Mouse (Mus musculus) kidney, embryonic 16.5 days (tissue): ENCODE results near the gene Denr. TPM values are rescaled to one million over a fixed set of nuclear protein-coding genes. Genes with fewer than 3 reads are reported as not detected.
A peak's percentile ranks its signal among the peaks of the same experiment; 100 is the strongest.

Experiments
- ATAC-seq: fragments of 200-750 bp; cut with Nextera tagmentation; 2 replicates; pipeline ENCODE4 v1.8.0; 2017; ENCODE audit warnings: moderate TSS enrichment; ENCODE audit not compliant: low FRiP score, low TSS enrichment
- H3K27ac ChIP-seq: fragments of 300-500 bp; sonication (generic); 2 replicates; pipeline ENCODE4 v1.5.1; 2014; ENCODE audit warnings: low read length
- H3K27me3 ChIP-seq: fragments of 300-500 bp; sonication (generic); 2 replicates; pipeline ENCODE4 v1.6.1; 2014; ENCODE audit warnings: low read length, control low read depth, mixed read lengths; ENCODE audit not compliant: insufficient read depth
- H3K36me3 ChIP-seq: fragments of 300-500 bp; sonication (generic); 2 replicates; pipeline ENCODE4 v1.6.1; 2014; ENCODE audit warnings: low read length, control low read depth, mixed read lengths; ENCODE audit not compliant: insufficient read depth
- H3K4me1 ChIP-seq: fragments of 300-500 bp; sonication (generic); 2 replicates; pipeline ENCODE4 v1.6.1; 2014; ENCODE audit warnings: low read length, control low read depth, mixed read lengths; ENCODE audit not compliant: insufficient read depth
- H3K4me2 ChIP-seq: fragments of 300-500 bp; sonication (generic); replicated peaks from 2 replicates; pipeline ENCODE4 v1.6.1; 2014; ENCODE audit warnings: low read depth, low read length
- H3K4me3 ChIP-seq: fragments of 300-500 bp; sonication (generic); 2 replicates; pipeline ENCODE4 v1.5.1; 2014; ENCODE audit warnings: mild to moderate bottlenecking, low read length
- H3K9ac ChIP-seq: fragments of 300-500 bp; sonication (generic); replicated peaks from 2 replicates; pipeline ENCODE4 v1.6.1; 2014; ENCODE audit warnings: low read length
- H3K9me3 ChIP-seq: fragments of 300-500 bp; sonication (generic); 2 replicates; pipeline ENCODE4 v1.6.1; 2016; ENCODE audit warnings: low read length, control low read depth
- WGBS: fragments of 180-500 bp; shearing (Covaris S2); extraction: QIAGEN DNeasy Blood & Tissue Kit; methylation state at CpG from one replicate; pipeline ENCODE4 v1.1.7; 2014; 5-methylcytosine and 5-hydroxymethylcytosine counted together
- polyA plus RNA-seq: library from polyadenylated mRNA; unstranded; fragments of >200 nt; fragmentation: Nextera tagmentation; extraction: Ambion mirVana; gene quantifications from 2 replicates; pipeline ENCODE4 v1.2.1, GENCODE M21; 2015

The Denr gene
- polyA plus RNA-seq, 1 experiment from 2014 or later: 107 TPM

DNA sequence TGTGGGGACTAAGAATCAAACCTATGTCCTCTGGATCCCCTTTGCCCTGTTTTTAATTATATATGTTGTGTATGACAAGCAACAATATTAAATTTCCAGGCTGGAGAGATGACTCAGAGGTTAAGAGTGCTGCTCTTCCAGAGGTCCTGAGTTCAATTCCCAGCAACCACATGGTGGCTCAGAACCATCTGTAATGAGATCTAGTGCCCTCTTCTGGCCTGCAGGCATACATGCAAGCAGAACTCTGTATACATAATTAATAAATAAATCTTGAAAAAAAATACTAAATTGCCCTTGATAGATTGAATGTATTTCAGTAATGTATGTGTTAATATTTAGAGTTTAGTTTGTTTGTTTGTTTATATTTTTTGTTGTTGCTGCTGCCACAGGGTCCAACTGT lies 26.0 kb downstream of the Denr start:
- Histone ChIP-seq H3K27me3 (no peaks in the 10 kb centered on the region), H3K36me3 (peaks cover 2% of the 10 kb centered on the region), H3K4me1 (peaks cover 4% of the 10 kb centered on the region; the same call in 1 of the 2 replicates), H3K9ac (no peak overlapping the region), H3K4me3 (no peak overlapping the region), H3K27ac (no peak overlapping the region), H3K9me3 (no peaks in the 10 kb centered on the region), H3K4me2 (no peak overlapping the region)
- no peak for ATAC-seq

- Histone ChIP-seq H3K27ac (no peak overlapping the region), H3K36me3 (no peaks in the 10 kb centered on the region), H3K9ac (no peak overlapping the region), H3K4me2 (no peak overlapping the region), H3K9me3 (no peaks in the 10 kb centered on the region), H3K4me3 (no peak overlapping the region), H3K27me3 (no peaks in the 10 kb centered on the region), H3K4me1 (peaks cover 4% of the 10 kb centered on the region; the same call in 1 of the 2 replicates)
- ATAC-seq: no peak
- 87% methylated on average over 12 of the region's 12 CpGs for WGBS
Measured at GRCm38 (mm10) chr5:123933556-123933955, 26.6 kb downstream of the Denr start.

DNA sequence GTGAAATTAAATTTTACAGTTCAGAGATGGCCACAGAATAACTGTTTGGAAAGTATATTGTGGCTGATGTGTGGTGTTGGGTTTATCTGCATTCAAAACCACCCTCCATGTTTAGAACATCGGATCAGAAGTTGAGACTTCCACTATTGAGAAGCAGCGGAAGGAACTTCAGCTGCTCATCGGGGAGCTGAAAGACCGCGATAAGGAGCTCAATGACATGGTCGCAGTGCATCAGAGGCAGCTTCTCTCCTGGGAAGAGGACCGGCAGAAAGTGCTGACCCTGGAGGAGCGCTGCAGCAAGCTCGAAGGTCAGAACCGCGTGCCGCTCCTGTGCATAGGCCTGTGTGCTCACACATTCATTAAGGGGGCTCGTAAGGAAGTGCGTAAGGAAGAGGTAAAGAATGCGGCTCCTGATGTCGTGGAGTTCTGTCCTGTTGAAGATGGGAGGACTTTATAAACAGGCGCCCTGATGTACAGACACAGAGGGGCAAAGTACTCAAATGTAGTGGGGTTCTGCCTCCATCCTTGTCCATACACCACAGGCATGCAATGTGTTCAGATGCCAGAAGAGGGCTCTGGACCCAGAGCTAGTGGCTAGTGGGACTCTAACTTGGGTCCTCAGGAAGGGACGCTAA lies 27.1 kb downstream of the Denr start:
- WGBS: 41% methylated on average over 18 of the region's 18 CpGs
- no peak overlapping the region for H3K27ac ChIP-seq
- H3K9ac ChIP-seq: 0 out of 2 replicates have a peak overlapping the region, but pooled peaks have one; percentile 38
- H3K4me3 ChIP-seq: no peak overlapping the region
- H3K4me1 ChIP-seq: peaks cover 4% of the 10 kb centered on the region; the same call in 1 of the 2 replicates
- no peak overlapping the region for H3K4me2 ChIP-seq
- no peaks in the 10 kb centered on the region for H3K36me3 ChIP-seq
- H3K9me3 ChIP-seq: no peaks in the 10 kb centered on the region
- H3K27me3 ChIP-seq: no peaks in the 10 kb centered on the region
- no peak for ATAC-seq

DNA sequence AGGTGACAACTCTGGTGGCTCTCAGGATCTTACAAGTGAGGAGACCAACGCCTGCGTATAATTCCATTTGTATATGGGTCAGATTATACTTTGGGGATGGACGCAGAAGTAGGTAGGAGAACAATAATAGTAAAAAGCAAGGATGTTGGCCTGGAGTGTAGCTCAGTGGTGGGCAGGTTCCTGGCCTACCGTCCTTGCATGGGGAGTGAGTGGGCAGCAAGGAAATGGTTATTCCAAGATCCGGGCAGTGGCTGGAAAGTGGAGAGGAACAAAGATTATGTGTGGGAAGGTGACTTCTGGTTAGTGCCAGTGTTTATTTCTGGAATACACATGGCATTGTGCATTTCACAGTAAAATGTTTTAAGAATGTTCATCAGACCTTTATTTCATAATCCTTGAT lies 29.0 kb downstream of the Denr start:
- no peaks in the 10 kb centered on the region for H3K9me3 ChIP-seq

DNA sequence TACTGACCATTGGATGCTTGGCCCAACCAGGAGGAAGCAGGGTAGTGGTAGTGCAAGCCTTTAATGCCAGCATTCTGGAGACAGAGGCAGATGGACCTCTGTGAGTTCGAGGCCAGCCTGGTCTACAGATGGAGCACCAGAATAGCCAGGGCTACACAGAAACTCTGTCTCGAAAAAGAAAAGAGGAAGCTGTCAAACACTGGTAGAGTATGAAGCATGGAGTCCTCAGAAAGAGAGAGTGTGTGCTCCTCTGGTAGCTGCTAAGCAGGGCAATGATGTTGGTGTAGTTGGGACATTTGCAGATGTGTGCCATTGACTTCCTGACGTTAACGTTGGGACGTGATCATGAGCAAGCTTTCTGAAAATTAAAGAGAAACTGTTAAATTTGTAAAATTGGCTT lies 31.5 kb downstream of the Denr start:
- Histone ChIP-seq H3K4me1 (no peaks in the 10 kb centered on the region), H3K4me2 (no peak overlapping the region), H3K27ac (no peak overlapping the region), H3K27me3 (no peaks in the 10 kb centered on the region), H3K36me3 (no peaks in the 10 kb centered on the region), H3K9ac (no peak overlapping the region), H3K9me3 (no peaks in the 10 kb centered on the region), H3K4me3 (no peak overlapping the region)
- WGBS: 90% methylated on average over 5 of the region's 5 CpGs
- ATAC-seq: no peak

More for the DNA sequence above, 29.0 kb downstream of the Denr start:
- WGBS: 88% methylated on average over 5 of the region's 5 CpGs
- Histone ChIP-seq H3K9ac (no peak overlapping the region), H3K4me3 (no peak overlapping the region), H3K4me1 (peaks cover 4% of the 10 kb centered on the region; the same call in 1 of the 2 replicates), H3K4me2 (no peak overlapping the region), H3K27me3 (no peaks in the 10 kb centered on the region), H3K36me3 (no peaks in the 10 kb centered on the region), H3K27ac (no peak overlapping the region)
- no peak for ATAC-seq

DNA sequence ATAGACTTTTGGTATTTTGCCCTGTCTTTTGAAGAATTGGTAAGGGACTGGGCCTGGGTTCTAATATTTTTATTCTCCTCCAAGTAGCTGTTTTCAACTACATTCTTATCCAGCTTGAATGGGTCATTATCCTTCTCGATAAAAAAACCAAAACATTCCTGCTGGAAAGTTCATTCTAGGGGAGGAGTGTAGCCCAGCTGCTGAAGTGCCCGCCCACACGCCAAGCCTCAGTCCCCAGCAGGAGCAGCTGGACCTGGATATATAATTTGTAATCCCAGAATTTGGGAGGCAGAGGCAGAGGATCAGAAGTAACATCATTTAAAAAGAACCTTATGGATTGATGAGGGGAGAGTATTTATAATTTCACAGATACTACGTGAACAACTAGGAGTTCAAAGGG lies 39.6 kb downstream of the Denr start:
- Histone ChIP-seq H3K9me3 (no peaks in the 10 kb centered on the region), H3K27me3 (no peaks in the 10 kb centered on the region), H3K4me1 (no peaks in the 10 kb centered on the region), H3K4me2 (no peak overlapping the region), H3K27ac (no peak overlapping the region), H3K36me3 (no peaks in the 10 kb centered on the region), H3K4me3 (no peak overlapping the region), H3K9ac (no peak overlapping the region)
- no peak for ATAC-seq
- WGBS: 44% methylated on average over 4 of the region's 4 CpGs

- H3K4me3 ChIP-seq: no peak overlapping the region
- no peak overlapping the region for H3K27ac ChIP-seq
- no peak overlapping the region for H3K9ac ChIP-seq
- no peak for ATAC-seq
- no peaks in the 10 kb centered on the region for H3K9me3 ChIP-seq
- no peaks in the 10 kb centered on the region for H3K36me3 ChIP-seq
- no peak overlapping the region for H3K4me2 ChIP-seq
- H3K27me3 ChIP-seq: no peaks in the 10 kb centered on the region
- whole genome bisulfite sequencing: 51% methylated on average over 7 of the region's 7 CpGs
- H3K4me1 ChIP-seq: no peaks in the 10 kb centered on the region
Measured at GRCm38 (mm10) chr5:123947041-123947761, 40.2 kb downstream of the Denr start.

DNA sequence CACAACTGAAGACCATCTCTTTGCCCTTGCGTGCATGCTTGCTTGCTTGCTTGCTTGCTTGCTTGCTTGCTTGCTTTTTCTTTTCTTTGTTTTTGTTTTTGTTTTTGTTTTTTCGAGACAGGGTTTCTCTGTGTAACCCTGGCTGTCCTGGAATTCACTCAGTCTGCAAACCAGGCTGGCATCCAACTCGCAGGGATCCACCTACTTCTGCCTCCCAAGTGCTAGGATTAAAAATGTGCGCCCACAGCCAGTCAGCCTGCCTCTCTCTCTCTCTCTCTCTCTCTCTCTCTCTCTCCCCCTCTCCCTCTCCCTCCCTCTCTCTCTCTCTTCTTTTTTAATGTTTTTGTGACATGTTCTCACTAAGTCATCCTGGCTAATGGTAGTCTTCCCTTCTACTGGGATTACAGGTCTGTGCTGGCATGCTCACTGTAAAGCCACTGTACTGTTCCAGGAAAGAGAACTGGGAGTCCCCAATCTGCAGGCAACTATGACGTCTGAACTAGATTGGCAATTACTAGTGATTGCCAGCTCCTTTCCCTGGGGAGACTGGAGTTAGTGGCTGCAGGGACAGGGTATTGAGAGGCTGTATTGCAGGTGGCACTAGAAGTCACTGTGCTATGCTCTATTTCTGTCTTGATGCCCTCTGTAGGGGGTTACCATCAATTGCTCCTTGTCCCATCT lies 45.5 kb downstream of the Denr start:
- no peaks in the 10 kb centered on the region for H3K4me1 ChIP-seq
- no peaks in the 10 kb centered on the region for H3K36me3 ChIP-seq
- no peak overlapping the region for H3K4me2 ChIP-seq
- 56% methylated on average over 5 of the region's 5 CpGs for WGBS
- no peaks in the 10 kb centered on the region for H3K9me3 ChIP-seq
- H3K9ac ChIP-seq: no peak overlapping the region
- no peak overlapping the region for H3K4me3 ChIP-seq
- no peak for ATAC-seq
- no peak overlapping the region for H3K27ac ChIP-seq
- H3K27me3 ChIP-seq: no peaks in the 10 kb centered on the region

DNA sequence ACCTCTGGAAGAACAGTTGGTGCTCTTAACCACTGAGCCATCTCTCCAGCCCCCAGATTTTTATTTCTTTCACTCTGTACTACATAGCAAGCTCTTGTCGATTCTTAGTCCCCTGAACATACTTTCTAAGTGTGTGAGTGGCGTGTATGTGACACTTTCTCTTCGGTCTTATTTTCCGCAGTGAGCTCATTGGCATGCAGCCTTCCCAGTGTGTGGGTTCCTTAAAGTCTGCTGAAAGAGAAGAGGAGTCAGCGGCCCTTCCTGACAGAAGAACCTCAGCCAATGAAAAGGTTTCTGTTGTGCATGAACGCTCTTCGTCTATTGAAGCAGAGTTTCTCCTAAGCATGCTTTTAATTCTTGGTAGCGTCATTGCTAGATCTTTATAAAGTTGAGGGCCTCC lies 50.2 kb downstream of the Denr start:
- ATAC-seq: no peak
- 87% methylated on average over 8 of the region's 8 CpGs for WGBS
- H3K27me3 ChIP-seq: no peaks in the 10 kb centered on the region
- no peak overlapping the region for H3K27ac ChIP-seq
- no peak overlapping the region for H3K4me2 ChIP-seq
- no peaks in the 10 kb centered on the region for H3K36me3 ChIP-seq
- no peak overlapping the region for H3K9ac ChIP-seq
- H3K4me3 ChIP-seq: no peak overlapping the region
- no peaks in the 10 kb centered on the region for H3K4me1 ChIP-seq
- no peaks in the 10 kb centered on the region for H3K9me3 ChIP-seq

- Histone ChIP-seq H3K27ac (no peak overlapping the region), H3K4me1 (no peaks in the 10 kb centered on the region), H3K9ac (no peak overlapping the region), H3K9me3 (no peaks in the 10 kb centered on the region), H3K4me2 (no peak overlapping the region), H3K36me3 (no peaks in the 10 kb centered on the region), H3K4me3 (no peak overlapping the region), H3K27me3 (no peaks in the 10 kb centered on the region)
- no peak for ATAC-seq
- WGBS: 62% methylated on average over 3 of the region's 3 CpGs
Measured at GRCm38 (mm10) chr5:123959018-123959417, 52.0 kb downstream of the Denr start.
